Mouse (Mus musculus) liver, embryonic 12.5 days (tissue): ENCODE data around the gene Atp5h. TPM values are rescaled to one million over a fixed set of nuclear protein-coding genes. Genes with fewer than 3 reads are reported as not detected.
"Not testable (repeated sequence)": the region's sequence is repeated elsewhere in the genome, so short reads cannot be mapped to it uniquely, and the experiment has no call there.

Experiments
- ATAC-seq: fragments of 200-750 bp; cut with Nextera tagmentation; 2 replicates; pipeline ENCODE4 v1.8.0; 2017; ENCODE audit warnings: moderate number of reproducible peaks, mild to moderate bottlenecking, moderate library complexity
- H3K27ac ChIP-seq: fragments of 300-500 bp; sonication (generic); 2 replicates; pipeline ENCODE4 v1.5.1; 2016; ENCODE audit warnings: mild to moderate bottlenecking
- H3K27me3 ChIP-seq: fragments of 300-500 bp; sonication (generic); replicated peaks from 2 replicates; pipeline ENCODE4 v1.6.1; 2016; ENCODE audit warnings: mild to moderate bottlenecking, moderate library complexity
- H3K36me3 ChIP-seq: fragments of 300-500 bp; sonication (generic); 2 replicates; pipeline ENCODE4 v1.6.1; 2016; ENCODE audit warnings: mild to moderate bottlenecking, moderate library complexity
- H3K4me1 ChIP-seq: fragments of 300-500 bp; sonication (generic); 2 replicates; pipeline ENCODE4 v1.6.1; 2016
- H3K4me2 ChIP-seq: fragments of 300-500 bp; sonication (generic); 2 replicates; pipeline ENCODE4 v1.6.1; 2016; ENCODE audit warnings: mild to moderate bottlenecking, moderate library complexity
- H3K4me3 ChIP-seq: fragments of 300-500 bp; sonication (generic); 2 replicates; pipeline ENCODE4 v1.5.1; 2016; ENCODE audit warnings: mild to moderate bottlenecking, moderate library complexity
- H3K9ac ChIP-seq: fragments of 300-500 bp; sonication (generic); 2 replicates; pipeline ENCODE4 v1.6.1; 2016; ENCODE audit warnings: mild to moderate bottlenecking, moderate library complexity
- H3K9me3 ChIP-seq: fragments of 300-500 bp; sonication (generic); replicated peaks from 2 replicates; pipeline ENCODE4 v1.6.1; 2016; ENCODE audit warnings: mild to moderate bottlenecking, moderate library complexity
- WGBS: fragments of 180-500 bp; shearing (Covaris S2); methylation state at CpG from one replicate; pipeline ENCODE4 v1.1.7; 2016; ENCODE audit not compliant: insufficient replicate concordance; 5-methylcytosine and 5-hydroxymethylcytosine counted together
- polyA plus RNA-seq: library from polyadenylated mRNA; unstranded; fragments of >200 nt; fragmentation: Nextera tagmentation; extraction: Ambion mirVana; gene quantifications from 2 replicates; pipeline ENCODE4 v1.2.1, GENCODE M21; 2016

The Atp5h gene
- polyA plus RNA-seq, 1 experiment from 2014 or later: 624 TPM

- 73% methylated on average over 7 of the region's 7 CpGs for WGBS
- Histone ChIP-seq H3K36me3 (0 out of 2 replicates have a peak, but pooled peaks cover 4% of the 10 kb centered on the region), H3K9me3 (no peaks in the 10 kb centered on the region), H3K4me3 (no peak overlapping the region), H3K4me1 (peaks cover 6% of the 10 kb centered on the region; the same call in 1 of the 2 replicates), H3K9ac (no peak overlapping the region), H3K27ac (no peak overlapping the region), H3K4me2 (no peak overlapping the region), H3K27me3 (peaks cover 48% of the 10 kb centered on the region)
- no peak for ATAC-seq
These were observed 28.4 kb downstream of the Atp5h start for GRCm38 (mm10) chr11:115391358-115391757.

- H3K27me3 ChIP-seq: peaks cover 57% of the 10 kb centered on the region
- H3K4me1 ChIP-seq, H3K27ac ChIP-seq, H3K4me2 ChIP-seq, H3K9me3 ChIP-seq, H3K9ac ChIP-seq, H3K4me3 ChIP-seq, H3K36me3 ChIP-seq, ATAC-seq: not testable (repeated sequence)
- 65% methylated on average over 3 of the region's 3 CpGs for WGBS
These were observed 32.9 kb downstream of the Atp5h start for GRCm38 (mm10) chr11:115386859-115387258.

- Histone ChIP-seq H3K9me3 (no peaks in the 10 kb centered on the region), H3K4me3 (no peak overlapping the region), H3K4me2 (no peak overlapping the region), H3K27me3 (peaks cover 71% of the 10 kb centered on the region), H3K4me1 (no peaks in the 10 kb centered on the region), H3K27ac (peak overlapping the region; percentile 33; the same call in 1 of the 2 replicates), H3K9ac (no peak overlapping the region), H3K36me3 (no peaks in the 10 kb centered on the region)
- ATAC-seq: no peak
- 70% methylated on average over 5 of the region's 5 CpGs for WGBS
These were observed 35.2 kb downstream of the Atp5h start for GRCm38 (mm10) chr11:115384587-115384986.

GRCm38 (mm10) chr11:115383701-115384474, 35.9 kb downstream of the Atp5h start:
- H3K36me3 ChIP-seq: no peaks in the 10 kb centered on the region
- H3K4me1 ChIP-seq: no peaks in the 10 kb centered on the region
- WGBS: 50% methylated on average over 16 of the region's 16 CpGs
- H3K9me3 ChIP-seq: no peaks in the 10 kb centered on the region
- peak overlapping the region; percentile 33; the same call in 1 of the 2 replicates for H3K27ac ChIP-seq
- no peak for ATAC-seq
- H3K4me2 ChIP-seq: no peak overlapping the region
- peaks cover 74% of the 10 kb centered on the region for H3K27me3 ChIP-seq
- no peak overlapping the region for H3K9ac ChIP-seq
- H3K4me3 ChIP-seq: no peak overlapping the region

- Histone ChIP-seq H3K27me3 (peaks cover 81% of the 10 kb centered on the region), H3K27ac (no peak overlapping the region), H3K4me2 (peak overlapping the region; percentile 75), H3K9me3 (no peaks in the 10 kb centered on the region), H3K4me3 (peak overlapping the region; percentile 61), H3K9ac (no peak overlapping the region), H3K36me3 (no peaks in the 10 kb centered on the region), H3K4me1 (no peaks in the 10 kb centered on the region)
- WGBS: 29% methylated on average over 5 of the region's 5 CpGs
- ATAC-seq: no peak
These were observed 36.9 kb downstream of the Atp5h start for GRCm38 (mm10) chr11:115382891-115383290.

- H3K27ac ChIP-seq: no peak within 1 kb of the TSS
- H3K27me3 ChIP-seq: peaks cover 86% of the 10 kb centered on the region
- no peaks in the 10 kb centered on the region for H3K9me3 ChIP-seq
- ATAC-seq: peak; percentile 49; the same call in 1 of the 2 replicates
- H3K4me3 ChIP-seq: peak within 1 kb of the TSS; percentile 61
- H3K36me3 ChIP-seq: no peaks in the 10 kb centered on the region
- no peaks in the 10 kb centered on the region for H3K4me1 ChIP-seq
- H3K4me2 ChIP-seq: peak within 1 kb of the TSS; percentile 75
- H3K9ac ChIP-seq: peak within 1 kb of the TSS; percentile 64
- under 1% methylated on average over 76 of the region's 76 CpGs for WGBS
These were observed 37.8 kb downstream of the Atp5h start, which contains the start of gene Cdr2l for GRCm38 (mm10) chr11:115381743-115382539. Cdr2l (plus strand) TSS chr11:115381916.

- peaks cover 89% of the 10 kb centered on the region for H3K27me3 ChIP-seq
- ATAC-seq: no peak
- peak overlapping the region; percentile 61; the same call in 1 of the 2 replicates for H3K4me3 ChIP-seq
- H3K4me2 ChIP-seq: peak overlapping the region; percentile 75
- no peaks in the 10 kb centered on the region for H3K9me3 ChIP-seq
- H3K9ac ChIP-seq: no peak overlapping the region
- H3K4me1 ChIP-seq: no peaks in the 10 kb centered on the region
- H3K36me3 ChIP-seq: no peaks in the 10 kb centered on the region
- no peak overlapping the region for H3K27ac ChIP-seq
- WGBS: 37% methylated on average over 9 of the region's 9 CpGs
These were observed 38.5 kb downstream of the Atp5h start for GRCm38 (mm10) chr11:115381276-115381675.

- H3K27me3 ChIP-seq: peaks cover 89% of the 10 kb centered on the region
These were observed 41.9 kb downstream of the Atp5h start for GRCm38 (mm10) chr11:115377854-115378253.

GRCm38 (mm10) chr11:115377254-115377653, 42.5 kb downstream of the Atp5h start:
- Histone ChIP-seq H3K4me3 (no peak overlapping the region), H3K4me1 (0 out of 2 replicates have a peak, but pooled peaks cover 3% of the 10 kb centered on the region), H3K36me3 (no peaks in the 10 kb centered on the region), H3K9me3 (no peaks in the 10 kb centered on the region), H3K27ac (no peak overlapping the region), H3K4me2 (no peak overlapping the region), H3K27me3 (peaks cover 89% of the 10 kb centered on the region), H3K9ac (no peak overlapping the region)
- no peak for ATAC-seq
- 72% methylated on average over 4 of the region's 4 CpGs for WGBS

More at GRCm38 (mm10) chr11:115377854-115378253, 41.9 kb downstream of the Atp5h start:
- H3K9me3 ChIP-seq: no peaks in the 10 kb centered on the region
- H3K4me3 ChIP-seq: no peak overlapping the region
- WGBS: 66% methylated on average over 7 of the region's 7 CpGs
- no peak for ATAC-seq
- 0 out of 2 replicates have a peak, but pooled peaks cover 3% of the 10 kb centered on the region for H3K4me1 ChIP-seq
- no peak overlapping the region for H3K9ac ChIP-seq
- no peak overlapping the region for H3K27ac ChIP-seq
- H3K4me2 ChIP-seq: no peak overlapping the region
- H3K36me3 ChIP-seq: no peaks in the 10 kb centered on the region

GRCm38 (mm10) chr11:115376722-115377121, 43.0 kb downstream of the Atp5h start:
- Histone ChIP-seq H3K9me3 (no peaks in the 10 kb centered on the region), H3K9ac (no peak overlapping the region), H3K27me3 (peaks cover 89% of the 10 kb centered on the region), H3K4me3 (no peak overlapping the region), H3K4me2 (no peak overlapping the region), H3K27ac (no peak overlapping the region), H3K36me3 (no peaks in the 10 kb centered on the region), H3K4me1 (0 out of 2 replicates have a peak, but pooled peaks cover 3% of the 10 kb centered on the region)
- no peak for ATAC-seq
- 55% methylated on average over 7 of the region's 7 CpGs for WGBS

GRCm38 (mm10) chr11:115374695-115375425, 44.9 kb downstream of the Atp5h start:
- no peak for ATAC-seq
- Histone ChIP-seq H3K9me3 (no peaks in the 10 kb centered on the region), H3K27ac (no peak overlapping the region), H3K27me3 (peaks cover 88% of the 10 kb centered on the region), H3K4me3 (no peak overlapping the region), H3K36me3 (no peaks in the 10 kb centered on the region), H3K4me2 (peak overlapping the region; percentile 56; the same call in 1 of the 2 replicates), H3K9ac (no peak overlapping the region), H3K4me1 (0 out of 2 replicates have a peak, but pooled peaks cover 3% of the 10 kb centered on the region)
- 51% methylated on average over 12 of the region's 12 CpGs for WGBS
